Mouse (Mus musculus) stomach, postnatal 0 days (tissue): ENCODE results near the gene Mpdu1. TPM values are rescaled to one million over a fixed set of nuclear protein-coding genes. Genes with fewer than 3 reads are reported as not detected.

Experiments
- ATAC-seq: fragments of 200-750 bp; cut with Nextera tagmentation; 2 replicates; pipeline ENCODE4 v1.8.0; 2017; ENCODE audit not compliant: low FRiP score, low TSS enrichment
- DNase-seq: peaks from one replicate; pipeline ENCODE4 v3.0.0-alpha.2; 2016; ENCODE audit warnings: low spot score
- H3K27ac ChIP-seq: fragments of 300-500 bp; sonication (generic); replicated peaks from 2 replicates; pipeline ENCODE4 v1.5.1; 2014; ENCODE audit warnings: mild to moderate bottlenecking, control low read depth
- H3K27me3 ChIP-seq: fragments of 300-500 bp; sonication (generic); 2 replicates; pipeline ENCODE4 v1.6.1; 2014; ENCODE audit warnings: low read length; ENCODE audit not compliant: control insufficient read depth, insufficient read depth
- H3K36me3 ChIP-seq: fragments of 300-500 bp; sonication (generic); 2 replicates; pipeline ENCODE4 v1.6.1; 2014; ENCODE audit warnings: low read length, mixed read lengths; ENCODE audit not compliant: control insufficient read depth, insufficient read depth
- H3K4me1 ChIP-seq: fragments of 300-500 bp; sonication (generic); replicated peaks from 2 replicates; pipeline ENCODE4 v1.6.1; 2014; ENCODE audit warnings: antibody characterized with exemption; ENCODE audit not compliant: control insufficient read depth, insufficient read depth
- H3K4me2 ChIP-seq: fragments of 300-500 bp; sonication (generic); replicated peaks from 2 replicates; pipeline ENCODE4 v1.6.1; 2014; ENCODE audit warnings: low read depth, mild to moderate bottlenecking, control low read depth, moderate library complexity
- H3K4me3 ChIP-seq: fragments of 300-500 bp; sonication (generic); 2 replicates; pipeline ENCODE4 v1.5.1; 2014; ENCODE audit warnings: low read depth, low read length, control low read depth
- H3K9ac ChIP-seq: fragments of 300-500 bp; sonication (generic); 2 replicates; pipeline ENCODE4 v1.6.1; 2014; ENCODE audit warnings: mild to moderate bottlenecking, low read length, control low read depth, mixed read lengths
- H3K9me3 ChIP-seq: fragments of 300-500 bp; sonication (generic); 2 replicates; pipeline ENCODE4 v1.6.1; 2016; ENCODE audit warnings: low read length; ENCODE audit not compliant: control insufficient read depth
- CTCF ChIP-seq: IDR thresholded peaks from 2 replicates; pipeline ENCODE4 v1.5.1; 2016; ENCODE audit warnings: antibody characterized with exemption, low read depth, mild to moderate bottlenecking, moderate library complexity
- EP300 ChIP-seq: optimal IDR thresholded peaks from 2 replicates; pipeline ENCODE3; 2016; ENCODE audit warnings: antibody characterized with exemption
- WGBS: fragments of 180-500 bp; shearing (Covaris S2); extraction: QIAGEN DNeasy Blood & Tissue Kit; methylation state at CpG from one replicate; pipeline ENCODE4 v1.1.7; 2014; 5-methylcytosine and 5-hydroxymethylcytosine counted together
- polyA plus RNA-seq: library from polyadenylated mRNA; unstranded; fragments of >200 nt; fragmentation: Nextera tagmentation; extraction: Ambion mirVana; gene quantifications from 2 replicates; pipeline ENCODE4 v1.2.1, GENCODE M21; 2015

Mpdu1 gene
- polyA plus RNA-seq, 1 experiment from 2014 or later = 69.1 TPM

DNA sequence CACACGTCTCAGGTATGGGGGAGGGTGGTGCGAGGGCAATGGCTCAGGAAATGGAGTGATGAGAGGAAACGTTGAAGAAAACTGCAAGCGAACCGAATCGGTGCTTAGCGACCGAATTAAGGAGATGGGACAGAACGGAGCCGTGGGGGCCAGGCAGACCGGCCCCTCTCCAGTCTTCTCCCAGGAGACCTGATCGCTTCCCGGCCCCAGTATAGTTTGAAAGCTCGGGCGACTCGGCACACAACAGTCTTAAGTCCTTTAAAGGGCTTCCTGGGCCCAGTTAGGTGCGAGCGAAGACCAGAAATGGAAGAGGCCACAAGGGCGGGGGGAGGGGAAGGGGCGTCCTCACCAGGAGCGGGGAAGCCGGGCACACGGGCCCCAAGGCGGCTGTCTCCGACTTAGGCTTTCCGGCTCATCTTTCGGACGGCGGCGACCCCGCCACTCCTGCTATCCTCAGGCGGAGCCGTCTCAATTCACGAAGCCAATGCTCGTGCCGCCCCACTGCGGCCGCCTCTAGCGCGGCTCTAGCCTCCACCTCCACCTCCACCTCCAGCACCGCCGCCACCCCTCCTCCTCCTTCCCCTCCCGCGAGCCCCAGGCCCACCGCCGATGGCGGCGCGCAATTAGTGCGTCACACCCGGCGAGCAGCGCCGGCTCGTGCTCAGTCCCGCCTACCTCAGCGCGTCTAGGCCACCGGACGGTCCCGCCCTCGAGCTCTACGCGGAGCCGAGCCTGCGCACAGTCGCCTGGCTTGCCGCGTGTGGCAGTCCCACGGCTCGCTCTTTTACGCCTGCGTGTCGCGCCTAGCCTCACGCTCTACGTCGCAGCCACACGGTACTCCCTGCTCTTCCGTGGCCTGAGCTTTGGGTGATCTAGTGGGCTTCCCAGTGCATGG lies 19.1 kb upstream of the Mpdu1 start, which contains the start of gene Senp3:
Gene Senp3 (minus strand): TSS at position 771 of the 895 bp plus-strand sequence.
- DNase-seq = peak; percentile 98
- H3K4me1 ChIP-seq = peaks cover 12% of the 10 kb centered on the region
- peak; percentile 94 for ATAC-seq
- H3K9me3 ChIP-seq = no peaks in the 10 kb centered on the region
- H3K4me3 ChIP-seq = peak within 1 kb of the TSS; percentile 82
- H3K9ac ChIP-seq = peak within 1 kb of the TSS; percentile 85
- H3K4me2 ChIP-seq = peak within 1 kb of the TSS; percentile 67
- WGBS = under 1% methylated on average over 77 of the region's 80 CpGs
- H3K27me3 ChIP-seq = no peaks in the 10 kb centered on the region
- H3K36me3 ChIP-seq = peaks cover 4% of the 10 kb centered on the region; the same call in 1 of the 2 replicates
- TF ChIP-seq CTCF (peak; percentile 16; the same call in 1 of the 2 replicates), EP300 (no peak)
- H3K27ac ChIP-seq = peak within 1 kb of the TSS; percentile 90

- Histone ChIP-seq H3K4me1 (peaks cover 6% of the 10 kb centered on the region), H3K4me3 (no peak overlapping the region), H3K36me3 (peaks cover 11% of the 10 kb centered on the region; the same call in 1 of the 2 replicates), H3K9ac (0 out of 2 replicates have a peak overlapping the region, but pooled peaks have one; percentile 4), H3K4me2 (peak overlapping the region; percentile 67), H3K27me3 (no peaks in the 10 kb centered on the region), H3K27ac (no peak overlapping the region), H3K9me3 (no peaks in the 10 kb centered on the region)
- ATAC-seq = no peak
- WGBS = 92% methylated on average over 30 of the region's 30 CpGs
- DNase-seq = no peak
- TF ChIP-seq CTCF (no peak), EP300 (no peak)
These were observed 17.9 kb upstream of the Mpdu1 start for GRCm38 (mm10) chr11:69680136-69680855.

- H3K4me3 ChIP-seq = no peak overlapping the region
- no peak overlapping the region for H3K9ac ChIP-seq
- no peaks in the 10 kb centered on the region for H3K27me3 ChIP-seq
- no peaks in the 10 kb centered on the region for H3K9me3 ChIP-seq
- H3K27ac ChIP-seq = no peak overlapping the region
- H3K4me2 ChIP-seq = no peak overlapping the region
- 93% methylated on average over 2 of the region's 2 CpGs for WGBS
- DNase-seq = no peak
- ATAC-seq = no peak
- peaks cover 13% of the 10 kb centered on the region for H3K36me3 ChIP-seq
- 0 out of 2 replicates have a peak, but pooled peaks cover 3% of the 10 kb centered on the region for H3K4me1 ChIP-seq
- TF ChIP-seq EP300 (no peak), CTCF (no peak)
These were observed 16.7 kb upstream of the Mpdu1 start for GRCm38 (mm10) chr11:69679144-69679543.

- peak; percentile 96 for ATAC-seq
- peak; percentile 100 for DNase-seq
- H3K4me1 ChIP-seq = no peaks in the 10 kb centered on the region; the same call in 1 of the 2 replicates
- TF ChIP-seq CTCF (no peak), EP300 (peak; percentile 48)
- peak within 1 kb of the TSS; percentile 88 for H3K4me2 ChIP-seq
- WGBS = 1% methylated on average over 36 of the region's 36 CpGs
- no peaks in the 10 kb centered on the region for H3K27me3 ChIP-seq
- no peaks in the 10 kb centered on the region for H3K9me3 ChIP-seq
- H3K27ac ChIP-seq = peak within 1 kb of the TSS; percentile 99
- H3K9ac ChIP-seq = peak within 1 kb of the TSS; percentile 100
- peaks cover 28% of the 10 kb centered on the region for H3K36me3 ChIP-seq
- peak within 1 kb of the TSS; percentile 99 for H3K4me3 ChIP-seq
These were observed 9.8 kb upstream of the Mpdu1 start, which contains the start of gene Eif4a1 for GRCm38 (mm10) chr11:69672211-69672706. Gene Eif4a1, minus strand, starts transcription at chr11:69672423.

DNA sequence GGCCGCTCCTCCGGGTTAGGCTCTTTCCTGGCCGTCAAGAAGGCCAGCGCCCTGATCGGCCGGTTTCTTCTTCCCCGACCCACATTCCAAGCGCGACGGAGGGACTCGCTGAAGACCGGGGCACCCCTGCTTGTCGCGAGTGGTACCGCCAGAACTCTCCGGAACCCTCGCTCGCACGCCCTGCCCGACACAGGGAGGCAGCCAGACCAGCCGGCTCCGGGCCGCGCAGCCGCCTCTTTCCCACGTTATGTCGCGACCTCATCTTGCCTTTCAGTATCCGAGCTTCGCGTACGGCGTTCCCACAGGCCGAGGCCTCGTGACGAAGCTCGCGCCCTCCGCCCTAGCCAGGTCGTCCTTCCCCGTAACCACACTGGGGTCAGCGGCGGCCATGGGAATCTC lies 9.3 kb upstream of the Mpdu1 start:
- Histone ChIP-seq H3K9me3 (no peaks in the 10 kb centered on the region), H3K9ac (peak overlapping the region; percentile 100), H3K4me1 (no peaks in the 10 kb centered on the region; the same call in 1 of the 2 replicates), H3K36me3 (peaks cover 29% of the 10 kb centered on the region), H3K4me2 (peak overlapping the region; percentile 88), H3K27me3 (no peaks in the 10 kb centered on the region), H3K4me3 (peak overlapping the region; percentile 99), H3K27ac (peak overlapping the region; percentile 99)
- ATAC-seq (peak; percentile 7), DNase-seq (no peak)
- WGBS = under 1% methylated on average over 43 of the region's 43 CpGs
- TF ChIP-seq CTCF (no peak), EP300 (no peak)
